Mouse (Mus musculus): ENCODE measurements around the gene Megf6.

The Megf6 gene

GRCm38 (mm10) chr4:154170506-154171150 lies at the start of gene Megf6:
Gene Megf6, plus strand, starts transcription at chr4:154170730.
- WGBS, result under 1% methylated on average over 60 of the region's 61 CpGs

- WGBS, result 80% methylated on average over 11 of the region's 11 CpGs
Measured at GRCm38 (mm10) chr4:154121800-154122199, 48.7 kb upstream of the Megf6 start.

GRCm38 (mm10) chr4:154122374-154122773 lies 48.2 kb upstream of the Megf6 start:
- WGBS, result 79% methylated on average over 7 of the region's 7 CpGs

GRCm38 (mm10) chr4:154123553-154123952 lies 47.0 kb upstream of the Megf6 start:
- WGBS, result 86% methylated on average over 6 of the region's 6 CpGs

- WGBS, result 80% methylated on average over 5 of the region's 5 CpGs
Measured at GRCm38 (mm10) chr4:154125202-154125601, 45.3 kb upstream of the Megf6 start.

- WGBS, result 84% methylated on average over 3 of the region's 3 CpGs
Measured at GRCm38 (mm10) chr4:154127273-154127672, 43.3 kb upstream of the Megf6 start.

- WGBS, result 86% methylated on average over 4 of the region's 4 CpGs
Measured at GRCm38 (mm10) chr4:154131894-154132293, 38.6 kb upstream of the Megf6 start.

- WGBS, result 71% methylated on average over 4 of the region's 4 CpGs
Measured at GRCm38 (mm10) chr4:154134803-154135202, 35.7 kb upstream of the Megf6 start.

- WGBS, result 63% methylated on average over 5 of the region's 5 CpGs
Measured at GRCm38 (mm10) chr4:154137139-154137538, 33.4 kb upstream of the Megf6 start.

GRCm38 (mm10) chr4:154139671-154140181 lies 30.8 kb upstream of the Megf6 start:
- under 1% methylated on average over 59 of the region's 59 CpGs for WGBS

- WGBS, result 3% methylated on average over 4 of the region's 4 CpGs
Measured at GRCm38 (mm10) chr4:154140182-154140212, 30.5 kb upstream of the Megf6 start, which contains the start of gene Trp73. Gene Trp73, minus strand, starts transcription at chr4:154140208.

GRCm38 (mm10) chr4:154140213-154141008 lies 30.1 kb upstream of the Megf6 start:
- WGBS, result 2% methylated on average over 46 of the region's 46 CpGs

GRCm38 (mm10) chr4:154141009-154141867 lies 29.3 kb upstream of the Megf6 start:
- 3% methylated on average over 42 of the region's 42 CpGs for WGBS

GRCm38 (mm10) chr4:154142211-154143040 lies 28.1 kb upstream of the Megf6 start, which contains the start of gene Wrap73:
Gene Wrap73, plus strand, starts transcription at chr4:154142372.
- WGBS, result under 1% methylated on average over 49 of the region's 49 CpGs

GRCm38 (mm10) chr4:154144712-154145111 lies 25.8 kb upstream of the Megf6 start:
- 86% methylated on average over 3 of the region's 3 CpGs for WGBS

- 56% methylated on average over 10 of the region's 10 CpGs for WGBS
Measured at GRCm38 (mm10) chr4:154146342-154146741, 24.2 kb upstream of the Megf6 start.

GRCm38 (mm10) chr4:154154104-154154503 lies 16.4 kb upstream of the Megf6 start:
- 73% methylated on average over 11 of the region's 11 CpGs for WGBS

- 75% methylated on average over 7 of the region's 7 CpGs for WGBS
Measured at GRCm38 (mm10) chr4:154156050-154156449, 14.5 kb upstream of the Megf6 start.

- 62% methylated on average over 14 of the region's 14 CpGs for WGBS
Measured at GRCm38 (mm10) chr4:154157970-154158662, 12.4 kb upstream of the Megf6 start.

GRCm38 (mm10) chr4:154159002-154159401 lies 11.5 kb upstream of the Megf6 start:
- 12% methylated on average over 6 of the region's 6 CpGs for WGBS

- WGBS, result under 1% methylated on average over 46 of the region's 47 CpGs
Measured at GRCm38 (mm10) chr4:154159961-154160537, 10.5 kb upstream of the Megf6 start.

Measured in cerebral cortex, adult 2 months (tissue).